Mouse (Mus musculus): ENCODE measurements at regions not wholly inside any gene's neighbourhood (a gene's known extent, or its start where the extent isn't known, plus 50 kb on each side); places are given as distances from the start of the nearest gene placed in this dataset.

DNA sequence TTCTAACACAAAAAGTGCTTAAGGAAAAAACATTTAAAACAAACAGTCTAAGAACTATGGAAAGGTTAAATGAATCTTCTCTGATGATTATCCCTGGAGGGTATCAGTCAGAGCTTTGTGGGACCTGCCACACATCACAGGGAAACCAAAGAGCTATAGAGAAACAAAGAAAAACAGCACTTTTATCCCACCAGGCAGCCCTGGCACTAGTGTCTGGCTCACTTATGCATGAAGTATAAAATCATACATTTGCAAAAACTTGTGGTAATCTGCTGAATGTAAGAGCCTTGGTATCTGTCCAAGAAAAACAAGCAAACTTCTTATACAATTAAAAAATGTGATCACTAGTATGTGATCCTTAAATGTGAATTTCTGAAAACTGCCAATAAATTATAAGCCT, 972.4 kb upstream of the Ctnnd2 start:
- no peak overlapping the region for H3K4me3 ChIP-seq (ENCODE audit: low read length)
- no peaks in the 10 kb centered on the region for H3K4me1 ChIP-seq (ENCODE audit: control insufficient read depth, insufficient read depth, low read length)
- no peak overlapping the region for H3K9ac ChIP-seq (ENCODE audit: low read depth, low read length)
- no peaks in the 10 kb centered on the region for H3K9me3 ChIP-seq (ENCODE audit: control insufficient read depth, low read length)
- no peaks in the 10 kb centered on the region for H3K27me3 ChIP-seq (ENCODE audit: control insufficient read depth, insufficient read depth, low read length)
- no peaks in the 10 kb centered on the region for H3K36me3 ChIP-seq (ENCODE audit: control insufficient read depth, insufficient read depth, low read length)
- ATAC-seq (ENCODE audit: low FRiP score, low TSS enrichment), result no peak
- no peak overlapping the region for H3K4me2 ChIP-seq (replicated peaks; ENCODE audit: low read depth, low read length)
- no peak overlapping the region for H3K27ac ChIP-seq (ENCODE audit: low read depth, low read length)

DNA sequence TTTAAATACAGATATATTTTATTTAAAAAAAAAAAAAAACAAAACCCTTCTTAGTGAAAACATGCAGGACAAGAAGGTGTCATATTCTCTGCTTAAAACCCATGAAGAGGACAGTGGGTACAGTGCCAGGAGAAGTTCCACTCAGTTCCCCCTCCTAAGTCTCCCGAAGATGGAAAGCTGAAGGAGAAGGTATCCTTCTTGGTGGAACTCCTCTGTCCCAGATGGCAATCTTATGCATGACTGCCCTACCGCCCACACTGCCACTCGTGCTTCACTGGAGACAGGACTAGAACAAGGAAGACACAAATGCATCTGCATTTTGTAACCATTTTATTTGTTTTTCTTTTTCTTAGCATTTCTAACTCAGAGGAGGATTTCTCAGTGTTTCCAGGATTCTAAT, 948.7 kb upstream of the Ctnnd2 start:
- Histone ChIP-seq H3K4me3 (ENCODE audit: low read length) (no peak overlapping the region), H3K9me3 (ENCODE audit: control insufficient read depth, low read length) (no peaks in the 10 kb centered on the region), H3K4me1 (ENCODE audit: control insufficient read depth, insufficient read depth, low read length) (no peaks in the 10 kb centered on the region), H3K27ac (ENCODE audit: low read depth, low read length) (no peak overlapping the region), H3K36me3 (ENCODE audit: control insufficient read depth, insufficient read depth, low read length) (no peaks in the 10 kb centered on the region), H3K4me2 (replicated peaks; ENCODE audit: low read depth, low read length) (no peak overlapping the region), H3K9ac (ENCODE audit: low read depth, low read length) (no peak overlapping the region), H3K27me3 (ENCODE audit: control insufficient read depth, insufficient read depth, low read length) (no peaks in the 10 kb centered on the region)
- 54% methylated on average over 3 of the region's 3 CpGs for WGBS
- no peak for ATAC-seq (ENCODE audit: low FRiP score, low TSS enrichment)

DNA sequence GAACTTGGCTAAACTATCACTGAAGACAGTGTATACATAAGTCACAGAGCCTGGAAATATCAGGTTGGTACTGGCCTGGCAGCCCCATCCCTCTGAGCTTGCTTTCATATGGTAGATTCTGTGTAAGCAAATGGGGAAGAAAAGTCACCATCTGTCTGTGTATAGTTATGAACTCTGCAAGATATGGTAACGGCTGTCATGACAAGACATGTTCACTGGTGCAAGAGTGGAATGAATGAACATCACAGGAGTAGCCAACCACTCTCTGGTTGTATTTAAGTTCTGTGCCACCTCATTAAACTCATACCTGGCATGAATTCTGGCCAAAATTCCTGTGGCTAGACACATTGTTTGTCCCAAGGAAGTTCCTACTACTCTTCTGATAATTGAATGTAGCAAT, 945.5 kb upstream of the Ctnnd2 start:
- Histone ChIP-seq H3K9me3 (ENCODE audit: control insufficient read depth, low read length) (no peaks in the 10 kb centered on the region), H3K36me3 (ENCODE audit: control insufficient read depth, insufficient read depth, low read length) (no peaks in the 10 kb centered on the region), H3K27me3 (ENCODE audit: control insufficient read depth, insufficient read depth, low read length) (no peaks in the 10 kb centered on the region), H3K4me2 (replicated peaks; ENCODE audit: low read depth, low read length) (no peak overlapping the region), H3K4me3 (ENCODE audit: low read length) (no peak overlapping the region), H3K9ac (ENCODE audit: low read depth, low read length) (no peak overlapping the region), H3K27ac (ENCODE audit: low read depth, low read length) (no peak overlapping the region), H3K4me1 (ENCODE audit: control insufficient read depth, insufficient read depth, low read length) (no peaks in the 10 kb centered on the region)
- WGBS, result 74% methylated on average over 1 of the region's 1 CpGs
- ATAC-seq (ENCODE audit: low FRiP score, low TSS enrichment), result no peak

DNA sequence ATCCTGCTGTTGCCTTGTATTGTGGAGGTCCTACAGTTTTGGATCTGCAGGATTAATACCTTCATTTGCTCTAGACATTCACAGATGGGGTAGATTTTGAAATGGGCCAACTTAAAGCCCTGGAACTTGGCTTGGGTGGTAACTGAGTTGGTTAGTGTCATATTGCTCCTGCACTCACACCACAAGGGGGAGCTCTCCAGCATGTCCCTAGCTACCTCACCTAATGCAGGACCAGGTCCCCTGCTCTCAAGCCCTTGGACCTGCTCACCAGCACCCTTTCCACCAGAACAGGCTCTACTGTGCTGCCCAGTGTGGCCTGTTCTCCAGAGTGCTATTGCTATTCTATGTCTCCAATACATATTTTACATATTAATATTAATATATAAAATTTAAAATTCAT, 937.8 kb upstream of the Ctnnd2 start:
- Histone ChIP-seq H3K27ac (ENCODE audit: low read depth, low read length) (no peak overlapping the region), H3K36me3 (ENCODE audit: control insufficient read depth, insufficient read depth, low read length) (no peaks in the 10 kb centered on the region), H3K9ac (ENCODE audit: low read depth, low read length) (no peak overlapping the region), H3K4me3 (ENCODE audit: low read length) (no peak overlapping the region), H3K27me3 (ENCODE audit: control insufficient read depth, insufficient read depth, low read length) (no peaks in the 10 kb centered on the region), H3K4me1 (ENCODE audit: control insufficient read depth, insufficient read depth, low read length) (no peaks in the 10 kb centered on the region), H3K4me2 (replicated peaks; ENCODE audit: low read depth, low read length) (no peak overlapping the region), H3K9me3 (ENCODE audit: control insufficient read depth, low read length) (no peaks in the 10 kb centered on the region)
- ATAC-seq (ENCODE audit: low FRiP score, low TSS enrichment), result no peak

DNA sequence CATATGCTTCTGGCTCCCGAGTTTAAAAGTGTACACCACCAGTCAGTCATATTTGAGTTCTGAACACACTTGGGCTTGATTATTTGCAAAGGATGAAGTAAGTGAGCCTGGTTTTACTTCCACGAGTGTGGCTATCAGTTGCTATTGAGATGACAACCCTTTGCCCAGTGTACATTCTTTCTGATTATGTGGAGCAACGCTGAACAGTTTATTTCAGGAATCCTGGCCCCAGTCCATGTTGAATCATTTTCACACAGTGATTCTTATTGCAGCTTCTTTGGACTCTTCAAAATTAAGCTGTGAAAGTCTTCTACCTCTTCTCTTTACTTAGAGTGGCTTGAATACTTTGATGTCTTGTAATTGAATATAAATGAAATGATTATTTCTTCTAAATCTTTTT, 917.2 kb upstream of the Ctnnd2 start:
- H3K27me3 ChIP-seq (ENCODE audit: control insufficient read depth, insufficient read depth, low read length), result no peaks in the 10 kb centered on the region

DNA sequence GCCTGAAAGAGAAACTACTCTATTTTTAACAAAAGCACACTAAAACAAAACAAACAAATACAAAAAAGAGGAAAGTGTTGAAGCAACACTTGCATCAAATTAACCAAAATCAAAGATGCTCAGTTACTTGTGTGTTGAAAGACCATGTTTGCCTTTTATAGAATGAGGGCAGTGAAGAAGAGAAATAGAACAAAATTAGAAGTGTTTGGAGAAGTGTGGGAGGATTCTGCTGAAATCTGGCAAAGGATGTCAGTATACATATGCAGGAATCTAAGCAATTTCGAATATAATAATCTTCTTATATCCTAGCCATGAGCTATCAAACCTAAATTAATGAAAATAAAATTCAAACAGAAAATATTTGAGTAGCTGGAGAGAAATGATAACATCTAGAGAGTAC, 905.6 kb upstream of the Ctnnd2 start:
- Histone ChIP-seq H3K27ac (ENCODE audit: low read depth, low read length) (no peak overlapping the region), H3K4me3 (ENCODE audit: low read length) (no peak overlapping the region), H3K4me1 (ENCODE audit: control insufficient read depth, insufficient read depth, low read length) (no peaks in the 10 kb centered on the region), H3K36me3 (ENCODE audit: control insufficient read depth, insufficient read depth, low read length) (no peaks in the 10 kb centered on the region), H3K27me3 (ENCODE audit: control insufficient read depth, insufficient read depth, low read length) (no peaks in the 10 kb centered on the region), H3K4me2 (replicated peaks; ENCODE audit: low read depth, low read length) (no peak overlapping the region), H3K9me3 (ENCODE audit: control insufficient read depth, low read length) (no peaks in the 10 kb centered on the region), H3K9ac (ENCODE audit: low read depth, low read length) (no peak overlapping the region)
- WGBS, result 53% methylated on average over 1 of the region's 1 CpGs
- ATAC-seq (ENCODE audit: low FRiP score, low TSS enrichment), result no peak

More for the DNA sequence above, 917.2 kb upstream of the Ctnnd2 start:
- no peak for ATAC-seq (ENCODE audit: low FRiP score, low TSS enrichment)
- Histone ChIP-seq H3K4me2 (replicated peaks; ENCODE audit: low read depth, low read length) (no peak overlapping the region), H3K9me3 (ENCODE audit: control insufficient read depth, low read length) (no peaks in the 10 kb centered on the region), H3K36me3 (ENCODE audit: control insufficient read depth, insufficient read depth, low read length) (no peaks in the 10 kb centered on the region), H3K27ac (ENCODE audit: low read depth, low read length) (no peak overlapping the region), H3K4me3 (ENCODE audit: low read length) (no peak overlapping the region), H3K4me1 (ENCODE audit: control insufficient read depth, insufficient read depth, low read length) (no peaks in the 10 kb centered on the region), H3K9ac (ENCODE audit: low read depth, low read length) (no peak overlapping the region)
- WGBS, result 88% methylated on average over 3 of the region's 3 CpGs

DNA sequence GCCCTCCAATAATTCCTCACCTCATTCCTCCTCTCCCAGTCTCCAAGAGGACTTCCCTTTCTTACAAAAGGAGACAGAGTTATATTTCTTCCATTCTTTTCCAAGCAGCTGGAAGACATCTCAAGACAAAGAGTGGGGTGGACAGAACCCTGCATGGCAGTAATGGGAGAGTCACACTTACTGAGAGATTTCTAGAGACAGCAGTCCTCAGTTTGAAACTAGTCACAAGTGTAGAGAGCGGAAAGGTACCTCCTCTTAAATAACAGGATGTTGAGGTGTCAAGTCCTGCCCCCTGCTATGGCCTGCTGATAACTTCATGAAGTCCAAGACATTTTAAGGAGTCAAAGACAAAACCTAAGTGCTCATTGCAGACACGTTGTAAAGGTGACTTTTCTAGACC, 875.9 kb upstream of the Ctnnd2 start:
- no peaks in the 10 kb centered on the region for H3K9me3 ChIP-seq (ENCODE audit: control insufficient read depth, low read length)
- H3K36me3 ChIP-seq (ENCODE audit: control insufficient read depth, insufficient read depth, low read length), result no peaks in the 10 kb centered on the region
- no peaks in the 10 kb centered on the region for H3K27me3 ChIP-seq (ENCODE audit: control insufficient read depth, insufficient read depth, low read length)
- H3K9ac ChIP-seq (ENCODE audit: low read depth, low read length), result no peak overlapping the region
- H3K4me3 ChIP-seq (ENCODE audit: low read length), result no peak overlapping the region
- peak; percentile 83 for ATAC-seq (ENCODE audit: low FRiP score, low TSS enrichment)
- H3K4me1 ChIP-seq (ENCODE audit: control insufficient read depth, insufficient read depth, low read length), result no peaks in the 10 kb centered on the region
- H3K4me2 ChIP-seq (replicated peaks; ENCODE audit: low read depth, low read length), result no peak overlapping the region
- 31% methylated on average over 2 of the region's 2 CpGs for WGBS
- no peak overlapping the region for H3K27ac ChIP-seq (ENCODE audit: low read depth, low read length)

Measured in kidney, embryonic 14.5 days (tissue).